Mouse (Mus musculus) midbrain, embryonic 12.5 days (tissue): ENCODE measurements around the gene Bloc1s4. TPM values are rescaled to one million over a fixed set of nuclear protein-coding genes. Genes with fewer than 3 reads are reported as not detected.

Experiments
- ATAC-seq: fragments of 200-750 bp; cut with Nextera tagmentation; 2 replicates; pipeline ENCODE4 v1.8.0; 2017; ENCODE audit warnings: low read depth, moderate TSS enrichment, moderate library complexity; ENCODE audit not compliant: low FRiP score
- H3K27ac ChIP-seq: fragments of 300-500 bp; sonication (generic); replicated peaks from 2 replicates; pipeline ENCODE4 v1.5.1; 2016; ENCODE audit warnings: mild to moderate bottlenecking
- H3K27me3 ChIP-seq: fragments of 300-500 bp; sonication (generic); 2 replicates; pipeline ENCODE4 v1.6.1; 2016; ENCODE audit warnings: mild to moderate bottlenecking
- H3K36me3 ChIP-seq: fragments of 300-500 bp; sonication (generic); 2 replicates; pipeline ENCODE4 v1.6.1; 2016
- H3K4me1 ChIP-seq: fragments of 300-500 bp; sonication (generic); 2 replicates; pipeline ENCODE4 v1.6.1; 2016
- H3K4me2 ChIP-seq: fragments of 300-500 bp; sonication (generic); replicated peaks from 2 replicates; pipeline ENCODE4 v1.6.1; 2016; ENCODE audit warnings: mild to moderate bottlenecking, moderate library complexity
- H3K4me3 ChIP-seq: fragments of 300-500 bp; sonication (generic); 2 replicates; pipeline ENCODE4 v1.5.1; 2016; ENCODE audit warnings: mild to moderate bottlenecking
- H3K9ac ChIP-seq: fragments of 300-500 bp; sonication (generic); replicated peaks from 2 replicates; pipeline ENCODE4 v1.6.1; 2016; ENCODE audit warnings: mild to moderate bottlenecking, moderate library complexity
- H3K9me3 ChIP-seq: fragments of 300-500 bp; sonication (generic); 2 replicates; pipeline ENCODE4 v1.6.1; 2016; ENCODE audit warnings: mild to moderate bottlenecking
- WGBS: fragments of 180-500 bp; shearing (Covaris S2); methylation state at CpG from one replicate; pipeline ENCODE4 v1.1.7; 2016; 5-methylcytosine and 5-hydroxymethylcytosine counted together
- polyA plus RNA-seq: library from polyadenylated mRNA; unstranded; fragments of >200 nt; fragmentation: Nextera tagmentation; extraction: Ambion mirVana; gene quantifications from 2 replicates; pipeline ENCODE4 v1.2.1, GENCODE M21; 2016

Gene Bloc1s4
- polyA plus RNA-seq, 1 experiment from 2014 or later: 29.1 TPM

GRCm38 (mm10) chr5:36772586-36772985, 24.1 kb upstream of the Bloc1s4 start:
- H3K4me3 ChIP-seq: no peak overlapping the region
- H3K36me3 ChIP-seq: no peaks in the 10 kb centered on the region
- ATAC-seq: no peak
- H3K4me2 ChIP-seq: no peak overlapping the region
- peaks cover 4% of the 10 kb centered on the region; the same call in 1 of the 2 replicates for H3K4me1 ChIP-seq
- no peak overlapping the region for H3K27ac ChIP-seq
- H3K9ac ChIP-seq: no peak overlapping the region
- no peaks in the 10 kb centered on the region; the same call in 1 of the 2 replicates for H3K27me3 ChIP-seq
- 79% methylated on average over 5 of the region's 5 CpGs for WGBS
- H3K9me3 ChIP-seq: no peaks in the 10 kb centered on the region

- Histone ChIP-seq H3K4me2 (no peak overlapping the region), H3K27ac (no peak overlapping the region), H3K9me3 (no peaks in the 10 kb centered on the region), H3K36me3 (no peaks in the 10 kb centered on the region), H3K4me3 (no peak overlapping the region), H3K9ac (no peak overlapping the region), H3K27me3 (no peaks in the 10 kb centered on the region), H3K4me1 (peaks cover 14% of the 10 kb centered on the region)
- 68% methylated on average over 3 of the region's 3 CpGs for whole genome bisulfite sequencing
- ATAC-seq: no peak
Observed at GRCm38 (mm10) chr5:36769603-36770002, 21.2 kb upstream of the Bloc1s4 start.

- 34% methylated on average over 10 of the region's 10 CpGs for WGBS
- Histone ChIP-seq H3K9ac (no peak overlapping the region), H3K4me2 (peak overlapping the region; percentile 27; the same call in 1 of the 2 replicates), H3K4me1 (peaks cover 17% of the 10 kb centered on the region), H3K36me3 (no peaks in the 10 kb centered on the region), H3K4me3 (no peak overlapping the region), H3K27me3 (no peaks in the 10 kb centered on the region), H3K27ac (peak overlapping the region; percentile 22), H3K9me3 (no peaks in the 10 kb centered on the region)
- ATAC-seq: peak; percentile 73
Observed at GRCm38 (mm10) chr5:36766958-36767703, 18.7 kb upstream of the Bloc1s4 start.

DNA sequence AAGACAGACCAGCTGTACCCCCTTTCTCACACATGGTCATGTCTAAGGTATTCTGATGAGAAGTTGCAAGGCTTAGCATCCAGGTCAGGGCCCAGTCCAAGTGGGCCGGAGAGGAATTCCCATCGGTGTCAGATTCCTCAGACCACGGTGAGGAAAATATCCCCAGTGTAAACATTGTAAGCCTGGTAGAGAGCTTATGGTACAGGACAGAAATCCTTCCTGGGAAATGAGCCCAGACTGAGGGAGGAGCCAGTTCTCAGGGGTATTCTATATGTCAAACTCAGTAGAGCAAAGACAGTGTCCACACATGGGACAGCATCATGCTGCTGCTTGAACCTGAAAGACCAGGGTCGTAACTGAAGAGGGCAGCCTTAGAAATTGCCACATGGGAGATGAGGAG, 11.4 kb upstream of the Bloc1s4 start:
- no peak overlapping the region for H3K4me3 ChIP-seq
- no peak overlapping the region for H3K27ac ChIP-seq
- ATAC-seq: no peak
- no peak overlapping the region for H3K9ac ChIP-seq
- no peaks in the 10 kb centered on the region for H3K9me3 ChIP-seq
- 0 out of 2 replicates have a peak, but pooled peaks cover 6% of the 10 kb centered on the region for H3K27me3 ChIP-seq
- no peak overlapping the region for H3K4me2 ChIP-seq
- H3K4me1 ChIP-seq: 0 out of 2 replicates have a peak, but pooled peaks cover 4% of the 10 kb centered on the region
- 68% methylated on average over 4 of the region's 4 CpGs for WGBS
- H3K36me3 ChIP-seq: no peaks in the 10 kb centered on the region

- Histone ChIP-seq H3K9me3 (no peaks in the 10 kb centered on the region), H3K4me3 (no peak overlapping the region), H3K4me2 (no peak overlapping the region), H3K4me1 (no peaks in the 10 kb centered on the region), H3K27ac (no peak overlapping the region), H3K36me3 (no peaks in the 10 kb centered on the region), H3K9ac (no peak overlapping the region), H3K27me3 (peaks cover 17% of the 10 kb centered on the region)
- 64% methylated on average over 5 of the region's 5 CpGs for WGBS
- no peak for ATAC-seq
Observed at GRCm38 (mm10) chr5:36757033-36757432, 8.6 kb upstream of the Bloc1s4 start.

GRCm38 (mm10) chr5:36750119-36751078, 1.9 kb upstream of the Bloc1s4 start:
- no peak for ATAC-seq
- Histone ChIP-seq H3K27ac (no peak overlapping the region), H3K9me3 (no peaks in the 10 kb centered on the region), H3K4me2 (no peak overlapping the region), H3K27me3 (peaks cover 11% of the 10 kb centered on the region), H3K4me3 (no peak overlapping the region), H3K4me1 (peaks cover 20% of the 10 kb centered on the region), H3K9ac (no peak overlapping the region), H3K36me3 (no peaks in the 10 kb centered on the region)
- 73% methylated on average over 9 of the region's 9 CpGs for WGBS

- Histone ChIP-seq H3K4me3 (peak overlapping the region; percentile 75), H3K36me3 (no peaks in the 10 kb centered on the region), H3K4me1 (peaks cover 20% of the 10 kb centered on the region), H3K4me2 (peak overlapping the region; percentile 99), H3K27ac (0 out of 2 replicates have a peak overlapping the region, but pooled peaks have one; percentile 12), H3K9ac (peak overlapping the region; percentile 87), H3K9me3 (no peaks in the 10 kb centered on the region), H3K27me3 (peaks cover 8% of the 10 kb centered on the region)
- 4% methylated on average over 66 of the region's 76 CpGs for WGBS
- peak; percentile 81 for ATAC-seq
Observed at GRCm38 (mm10) chr5:36747794-36748535, 485 bp downstream of the Bloc1s4 start.

- H3K27me3 ChIP-seq: 0 out of 2 replicates have a peak, but pooled peaks cover under 1% of the 10 kb centered on the region
- no peak overlapping the region for H3K27ac ChIP-seq
- no peaks in the 10 kb centered on the region for H3K9me3 ChIP-seq
- H3K4me2 ChIP-seq: peak overlapping the region; percentile 99
- peaks cover 20% of the 10 kb centered on the region for H3K4me1 ChIP-seq
- peak overlapping the region; percentile 75 for H3K4me3 ChIP-seq
- WGBS: 90% methylated on average over 7 of the region's 7 CpGs
- no peak for ATAC-seq
- no peaks in the 10 kb centered on the region for H3K36me3 ChIP-seq
- no peak overlapping the region for H3K9ac ChIP-seq
Observed at GRCm38 (mm10) chr5:36747071-36747470, 1.4 kb downstream of the Bloc1s4 start.

DNA sequence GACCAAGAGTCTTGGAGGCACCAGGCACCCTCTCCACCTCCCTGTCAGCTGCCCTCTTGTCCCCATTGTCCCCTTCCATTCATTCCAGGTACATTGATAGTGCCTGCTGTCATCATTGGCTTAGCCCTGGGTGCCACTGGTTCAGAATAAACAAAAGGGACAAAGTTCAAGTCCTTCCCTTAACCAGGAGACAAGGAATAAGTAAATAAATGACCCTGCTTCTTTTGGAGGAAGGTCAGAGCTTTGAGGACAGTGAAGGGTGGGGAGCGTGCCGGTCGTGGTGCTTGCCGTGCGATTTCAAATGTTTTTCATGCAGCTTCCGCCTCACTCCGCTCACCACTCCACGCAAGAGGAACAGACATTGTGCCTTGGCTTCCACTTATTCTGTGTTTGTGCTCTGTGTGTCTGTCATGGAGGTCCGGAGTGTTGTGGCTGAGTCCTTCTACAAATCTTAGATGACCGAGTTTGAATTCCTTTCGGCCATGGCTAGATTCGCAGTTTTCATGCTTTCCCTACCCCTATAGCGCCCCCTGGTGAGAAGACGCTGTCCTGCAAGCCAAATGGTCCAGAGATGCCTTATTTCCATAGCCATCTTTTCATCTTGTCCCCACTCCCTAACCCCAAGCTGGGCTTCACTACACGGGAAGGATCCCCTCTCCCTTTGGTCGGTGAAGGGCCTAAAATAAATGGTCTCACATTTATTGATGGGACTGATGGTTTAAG, 6.2 kb downstream of the Bloc1s4 start:
- Histone ChIP-seq H3K36me3 (no peaks in the 10 kb centered on the region), H3K27ac (no peak overlapping the region), H3K9ac (no peak overlapping the region), H3K9me3 (no peaks in the 10 kb centered on the region), H3K4me3 (no peak overlapping the region), H3K4me2 (no peak overlapping the region), H3K27me3 (no peaks in the 10 kb centered on the region; the same call in 1 of the 2 replicates), H3K4me1 (peaks cover 11% of the 10 kb centered on the region)
- ATAC-seq: no peak
- WGBS: 44% methylated on average over 16 of the region's 16 CpGs

DNA sequence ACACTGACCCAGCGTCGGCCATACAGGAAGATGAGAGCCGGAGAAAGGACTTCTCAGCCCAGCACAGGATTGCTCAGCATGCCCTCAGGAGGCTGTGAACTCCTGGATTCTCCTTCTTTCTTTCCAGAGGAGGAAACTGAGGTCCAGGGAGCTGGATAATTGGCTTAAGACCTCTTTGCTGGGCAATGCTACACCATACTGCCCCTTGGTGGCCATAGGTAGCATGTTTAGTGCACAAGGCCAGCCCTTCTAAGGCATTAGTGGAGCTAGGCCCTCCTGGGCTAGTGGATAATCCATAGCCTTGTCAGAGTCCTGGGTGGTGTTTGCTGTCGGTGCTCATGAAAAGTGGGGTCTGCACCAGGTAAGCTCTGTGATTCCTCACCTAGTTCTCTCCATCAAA, 8.6 kb downstream of the Bloc1s4 start:
- no peaks in the 10 kb centered on the region for H3K4me1 ChIP-seq
- no peak overlapping the region for H3K4me2 ChIP-seq
- H3K9ac ChIP-seq: no peak overlapping the region
- no peaks in the 10 kb centered on the region; the same call in 1 of the 2 replicates for H3K27me3 ChIP-seq
- no peaks in the 10 kb centered on the region for H3K9me3 ChIP-seq
- no peak overlapping the region for H3K27ac ChIP-seq
- H3K4me3 ChIP-seq: no peak overlapping the region
- 59% methylated on average over 4 of the region's 4 CpGs for WGBS
- no peak for ATAC-seq
- H3K36me3 ChIP-seq: no peaks in the 10 kb centered on the region
